Mouse (Mus musculus) common myeloid progenitor, adult 5-6 weeks (primary cell): ENCODE data around the gene Gm13276. TPM values are rescaled to one million over a fixed set of nuclear protein-coding genes. Genes with fewer than 3 reads are reported as not detected.

Experiments
- total RNA-seq: library from RNA; stranded (forward); fragments of 200-1000, 187-1606 nt; gene quantifications from 2 replicates; pipeline ENCODE4 v1.2.3, GENCODE M21; 2017

Gm13276 gene
- total RNA-seq, 1 experiment from 2014 or later, result not detected

Other genes with a start within 250 kb of the Gm13276 start
- gene Ifna15, start 227.5 kb upstream of the Gm13276 start, total RNA-seq, result not detected in 2 replicates
- not detected in 2 replicates for gene Ifna14, start 213.9 kb upstream of the Gm13276 start, total RNA-seq
- gene Ifna9, start 193.3 kb upstream of the Gm13276 start, total RNA-seq, result not detected in 2 replicates
- not detected in 2 replicates for gene Ifna12, start 182.3 kb upstream of the Gm13276 start, total RNA-seq
- not detected in 2 replicates for gene C87499, start 151.3 kb upstream of the Gm13276 start, total RNA-seq
- not detected in 2 replicates for gene Ifna13, start 141.2 kb upstream of the Gm13276 start, total RNA-seq
- gene Ifna16, start 108.8 kb upstream of the Gm13276 start, total RNA-seq, result not detected in 2 replicates
- not detected in 2 replicates for gene Ifna2, start 101.8 kb upstream of the Gm13276 start, total RNA-seq
- gene Ifnab, start 94.3 kb upstream of the Gm13276 start, total RNA-seq, result not detected in 2 replicates
- 2.9 TPM in 1 of 2 replicates, not detected in the other for gene Gm26566, start 63.9 kb upstream of the Gm13276 start, total RNA-seq
- 91.1 and 99.9 TPM in 2 replicates for gene Klhl9, start 63.2 kb upstream of the Gm13276 start, total RNA-seq
- not detected in 2 replicates for gene Gm13271, start 30.8 kb upstream of the Gm13276 start, total RNA-seq
- gene Gm13283, start 25.6 kb upstream of the Gm13276 start, total RNA-seq, result not detected in 2 replicates
- gene Gm13290, start 11.9 kb upstream of the Gm13276 start, total RNA-seq, result not detected in 2 replicates
- gene Gm13289, start 8.8 kb upstream of the Gm13276 start, total RNA-seq, result not detected in 2 replicates
- not detected in 2 replicates for gene Gm13272, start 5.9 kb upstream of the Gm13276 start, total RNA-seq
- not detected in 2 replicates for gene Ifnz, start 3.6 kb upstream of the Gm13276 start, total RNA-seq
- not detected in 2 replicates for gene Gm13277, start 2.9 kb downstream of the Gm13276 start, total RNA-seq
- gene Gm13278, start 5.8 kb downstream of the Gm13276 start, total RNA-seq, result not detected in 2 replicates
- gene Gm13275, start 8.8 kb downstream of the Gm13276 start, total RNA-seq, result not detected in 2 replicates
- gene Gm13279, start 11.7 kb downstream of the Gm13276 start, total RNA-seq, result not detected in 2 replicates
- not detected in 2 replicates for gene Gm13285, start 14.0 kb downstream of the Gm13276 start, total RNA-seq
- gene Gm13287, start 17.5 kb downstream of the Gm13276 start, total RNA-seq, result not detected in 2 replicates
- gene Gm13288, start 19.8 kb downstream of the Gm13276 start, total RNA-seq, result not detected in 2 replicates
- gene Ifna7, start 30.5 kb downstream of the Gm13276 start, total RNA-seq, result not detected in 2 replicates
- gene Ifna11, start 34.2 kb downstream of the Gm13276 start, total RNA-seq, result not detected in 2 replicates
- gene Ifna6, start 41.7 kb downstream of the Gm13276 start, total RNA-seq, result not detected in 2 replicates
- not detected in 2 replicates for gene Ifna5, start 49.8 kb downstream of the Gm13276 start, total RNA-seq
- gene Ifna4, start 56.2 kb downstream of the Gm13276 start, total RNA-seq, result not detected in 2 replicates
- not detected in 2 replicates for gene Ifna1, start 64.4 kb downstream of the Gm13276 start, total RNA-seq
- gene Ifne, start 94.5 kb downstream of the Gm13276 start, total RNA-seq, result not detected in 2 replicates